Mouse (Mus musculus): ENCODE data around the gene Btbd11. TPM values are rescaled to one million over a fixed set of nuclear protein-coding genes. Genes with fewer than 3 reads are reported as not detected.

Gene Btbd11
- polyA plus RNA-seq, 1 experiment from 2014 or later, result 0.77 TPM

- no peak for ATAC-seq (replicated peaks; ENCODE audit: insufficient number of reproducible peaks, low FRiP score, low TSS enrichment)
- no peaks in the 10 kb centered on the region for H3K27me3 ChIP-seq (ENCODE audit: control insufficient read depth, insufficient read depth, low read length)
- 75% methylated on average over 10 of the region's 10 CpGs for WGBS (ENCODE audit: insufficient replicate concordance)
Observed at GRCm38 (mm10) chr10:85366876-85367275, 19.7 kb upstream of the Btbd11 start.

GRCm38 (mm10) chr10:85371309-85371708 lies 15.3 kb upstream of the Btbd11 start:
- no peak overlapping the region for H3K27ac ChIP-seq (ENCODE audit: low read depth, low read length)
- 62% methylated on average over 2 of the region's 2 CpGs for WGBS (ENCODE audit: insufficient replicate concordance)
- no peak overlapping the region for H3K4me3 ChIP-seq (ENCODE audit: low read depth, low read length)
- H3K4me1 ChIP-seq (ENCODE audit: control insufficient read depth, insufficient read depth, low read length), result no peaks in the 10 kb centered on the region
- ATAC-seq (replicated peaks; ENCODE audit: insufficient number of reproducible peaks, low FRiP score, low TSS enrichment), result no peak
- no peak overlapping the region for H3K9ac ChIP-seq (ENCODE audit: low read depth, low read length)
- H3K27me3 ChIP-seq (ENCODE audit: control insufficient read depth, insufficient read depth, low read length), result no peaks in the 10 kb centered on the region
- no peaks in the 10 kb centered on the region for H3K9me3 ChIP-seq (replicated peaks; ENCODE audit: control insufficient read depth, low read length)
- no peaks in the 10 kb centered on the region for H3K36me3 ChIP-seq (ENCODE audit: control insufficient read depth, insufficient read depth, low read length)
- no peak overlapping the region for H3K4me2 ChIP-seq

More at GRCm38 (mm10) chr10:85366876-85367275, 19.7 kb upstream of the Btbd11 start:
- H3K4me1 ChIP-seq (ENCODE audit: control insufficient read depth, insufficient read depth, low read length), result no peaks in the 10 kb centered on the region
- no peaks in the 10 kb centered on the region for H3K9me3 ChIP-seq (replicated peaks; ENCODE audit: control insufficient read depth, low read length)
- H3K36me3 ChIP-seq (ENCODE audit: control insufficient read depth, insufficient read depth, low read length), result no peaks in the 10 kb centered on the region
- no peak overlapping the region for H3K4me2 ChIP-seq
- no peak overlapping the region for H3K9ac ChIP-seq (ENCODE audit: low read depth, low read length)
- no peak overlapping the region for H3K4me3 ChIP-seq (ENCODE audit: low read depth, low read length)
- H3K27ac ChIP-seq (ENCODE audit: low read depth, low read length), result no peak overlapping the region

- Histone ChIP-seq H3K27me3 (ENCODE audit: control insufficient read depth, insufficient read depth, low read length) (no peaks in the 10 kb centered on the region), H3K27ac (ENCODE audit: low read depth, low read length) (no peak overlapping the region), H3K9me3 (replicated peaks; ENCODE audit: control insufficient read depth, low read length) (no peaks in the 10 kb centered on the region), H3K9ac (ENCODE audit: low read depth, low read length) (no peak overlapping the region), H3K4me1 (ENCODE audit: control insufficient read depth, insufficient read depth, low read length) (no peaks in the 10 kb centered on the region), H3K4me3 (ENCODE audit: low read depth, low read length) (no peak overlapping the region), H3K4me2 (no peak overlapping the region), H3K36me3 (ENCODE audit: control insufficient read depth, insufficient read depth, low read length) (no peaks in the 10 kb centered on the region)
- ATAC-seq (replicated peaks; ENCODE audit: insufficient number of reproducible peaks, low FRiP score, low TSS enrichment), result no peak
- 62% methylated on average over 4 of the region's 4 CpGs for WGBS (ENCODE audit: insufficient replicate concordance)
Observed at GRCm38 (mm10) chr10:85372108-85372507, 14.5 kb upstream of the Btbd11 start.

GRCm38 (mm10) chr10:85378972-85379371 lies 7.6 kb upstream of the Btbd11 start:
- Histone ChIP-seq H3K9me3 (replicated peaks; ENCODE audit: control insufficient read depth, low read length) (no peaks in the 10 kb centered on the region), H3K36me3 (ENCODE audit: control insufficient read depth, insufficient read depth, low read length) (no peaks in the 10 kb centered on the region), H3K9ac (ENCODE audit: low read depth, low read length) (0 out of 2 replicates have a peak overlapping the region, but pooled peaks have one; percentile 10), H3K4me1 (ENCODE audit: control insufficient read depth, insufficient read depth, low read length) (no peaks in the 10 kb centered on the region), H3K4me3 (ENCODE audit: low read depth, low read length) (no peak overlapping the region), H3K4me2 (no peak overlapping the region), H3K27me3 (ENCODE audit: control insufficient read depth, insufficient read depth, low read length) (no peaks in the 10 kb centered on the region), H3K27ac (ENCODE audit: low read depth, low read length) (no peak overlapping the region)
- ATAC-seq (replicated peaks; ENCODE audit: insufficient number of reproducible peaks, low FRiP score, low TSS enrichment), result no peak
- 20% methylated on average over 8 of the region's 8 CpGs for WGBS (ENCODE audit: insufficient replicate concordance)

GRCm38 (mm10) chr10:85382981-85383380 lies 3.6 kb upstream of the Btbd11 start:
- H3K4me3 ChIP-seq (ENCODE audit: low read depth, low read length), result no peak overlapping the region
- peaks cover 7% of the 10 kb centered on the region for H3K27me3 ChIP-seq (ENCODE audit: control insufficient read depth, insufficient read depth, low read length)
- H3K4me1 ChIP-seq (ENCODE audit: control insufficient read depth, insufficient read depth, low read length), result no peaks in the 10 kb centered on the region
- H3K27ac ChIP-seq (ENCODE audit: low read depth, low read length), result no peak overlapping the region
- H3K4me2 ChIP-seq, result no peak overlapping the region
- WGBS (ENCODE audit: insufficient replicate concordance), result 80% methylated on average over 7 of the region's 7 CpGs
- H3K9me3 ChIP-seq (replicated peaks; ENCODE audit: control insufficient read depth, low read length), result no peaks in the 10 kb centered on the region
- ATAC-seq (replicated peaks; ENCODE audit: insufficient number of reproducible peaks, low FRiP score, low TSS enrichment), result no peak
- H3K36me3 ChIP-seq (ENCODE audit: control insufficient read depth, insufficient read depth, low read length), result no peaks in the 10 kb centered on the region
- no peak overlapping the region for H3K9ac ChIP-seq (ENCODE audit: low read depth, low read length)

- Histone ChIP-seq H3K36me3 (ENCODE audit: control insufficient read depth, insufficient read depth, low read length) (no peaks in the 10 kb centered on the region), H3K4me2 (peak overlapping the region; percentile 99), H3K27ac (ENCODE audit: low read depth, low read length) (no peak overlapping the region), H3K4me1 (ENCODE audit: control insufficient read depth, insufficient read depth, low read length) (peaks cover 6% of the 10 kb centered on the region; the same call in 1 of the 2 replicates), H3K27me3 (ENCODE audit: control insufficient read depth, insufficient read depth, low read length) (peaks cover 13% of the 10 kb centered on the region), H3K9ac (ENCODE audit: low read depth, low read length) (peak overlapping the region; percentile 71; the same call in 1 of the 2 replicates), H3K9me3 (replicated peaks; ENCODE audit: control insufficient read depth, low read length) (no peaks in the 10 kb centered on the region), H3K4me3 (ENCODE audit: low read depth, low read length) (peak overlapping the region; percentile 58)
- WGBS (ENCODE audit: insufficient replicate concordance), result under 1% methylated on average over 77 of the region's 78 CpGs
- ATAC-seq (replicated peaks; ENCODE audit: insufficient number of reproducible peaks, low FRiP score, low TSS enrichment), result no peak; the same call in 1 of the 2 replicates
Observed at GRCm38 (mm10) chr10:85387219-85388070, 831 bp downstream of the Btbd11 start.

- no peak for ATAC-seq (replicated peaks; ENCODE audit: insufficient number of reproducible peaks, low FRiP score, low TSS enrichment)
- Histone ChIP-seq H3K27me3 (ENCODE audit: control insufficient read depth, insufficient read depth, low read length) (peaks cover 13% of the 10 kb centered on the region), H3K4me3 (ENCODE audit: low read depth, low read length) (peak overlapping the region; percentile 58), H3K4me1 (ENCODE audit: control insufficient read depth, insufficient read depth, low read length) (peaks cover 6% of the 10 kb centered on the region; the same call in 1 of the 2 replicates), H3K9ac (ENCODE audit: low read depth, low read length) (peak overlapping the region; percentile 71), H3K27ac (ENCODE audit: low read depth, low read length) (no peak overlapping the region), H3K36me3 (ENCODE audit: control insufficient read depth, insufficient read depth, low read length) (no peaks in the 10 kb centered on the region), H3K4me2 (peak overlapping the region; percentile 99), H3K9me3 (replicated peaks; ENCODE audit: control insufficient read depth, low read length) (no peaks in the 10 kb centered on the region)
- WGBS (ENCODE audit: insufficient replicate concordance), result under 1% methylated on average over 50 of the region's 50 CpGs
Observed at GRCm38 (mm10) chr10:85388071-85388750, 1.6 kb downstream of the Btbd11 start.

- Histone ChIP-seq H3K4me1 (ENCODE audit: control insufficient read depth, insufficient read depth, low read length) (peaks cover 6% of the 10 kb centered on the region; the same call in 1 of the 2 replicates), H3K4me2 (peak overlapping the region; percentile 99), H3K9ac (ENCODE audit: low read depth, low read length) (no peak overlapping the region), H3K4me3 (ENCODE audit: low read depth, low read length) (peak overlapping the region; percentile 58), H3K27me3 (ENCODE audit: control insufficient read depth, insufficient read depth, low read length) (peaks cover 13% of the 10 kb centered on the region), H3K9me3 (replicated peaks; ENCODE audit: control insufficient read depth, low read length) (no peaks in the 10 kb centered on the region), H3K36me3 (ENCODE audit: control insufficient read depth, insufficient read depth, low read length) (no peaks in the 10 kb centered on the region), H3K27ac (ENCODE audit: low read depth, low read length) (no peak overlapping the region)
- ATAC-seq (replicated peaks; ENCODE audit: insufficient number of reproducible peaks, low FRiP score, low TSS enrichment), result no peak
- 0% methylated on average over 9 of the region's 9 CpGs for WGBS (ENCODE audit: insufficient replicate concordance)
Observed at GRCm38 (mm10) chr10:85388751-85389115, 2.1 kb downstream of the Btbd11 start.
